Mouse (Mus musculus) spleen, adult 2 months (tissue): Measurements from ENCODE around the gene Sept3.

Experiments
- CTCF ChIP-seq: fragments of 200-500 bp; IDR thresholded peaks from 2 replicates; pipeline ENCODE4 v1.5.1; 2011; ENCODE audit warnings: mild to moderate bottlenecking, inconsistent platforms; ENCODE audit not compliant: insufficient read depth, insufficient read length, insufficient replicate concordance; ENCODE audit errors: extremely low read depth
- POLR2A ChIP-seq: fragments of 200-500 bp; IDR thresholded peaks from 2 replicates; pipeline ENCODE4 v1.6.1; 2011; ENCODE audit warnings: low read depth, low read length, inconsistent platforms

- no peak for TF ChIP-seq POLR2A
- TF ChIP-seq CTCF, result no peak
Measured at GRCm38 (mm10) chr15:82225769-82226168, 48.9 kb upstream of the Sept3 start.
